In genomic region chr3:89521503-89521854, GRCm38 (mm10) we compare ENCODE assay signal across 10 mouse cellular contexts. TPM values are rescaled to one million over a fixed set of nuclear protein-coding genes. Genes with fewer than 3 reads are reported as not detected.
A peak's percentile ranks its signal among the peaks of the same experiment; 100 is the strongest.
DNase-seq lines count a peak whose midpoint lies in the region; ATAC-seq and TF ChIP-seq lines count a peak whose summit lies in the region.
"Had no signal": no experiment of that assay in that cellular context is flagged by ENCODE, and none has a peak within 500 bp of the region (broad histone marks: within the 10 kb centered on the region; RNA-seq: fewer than 3 reads in every experiment).

No protein-coding gene starts in this region.

- ATAC-seq in kidney, embryonic 15.5 days (replicated peaks; ENCODE audit: low FRiP score) = no peak
- ATAC-seq in embryonic facial prominence, embryonic 13.5 days (ENCODE audit: insufficient number of reproducible peaks, insufficient read depth, low FRiP score, low TSS enrichment, low read depth) = no peak
- no peak for ATAC-seq in hindbrain, postnatal 0 days
- no peak for ATAC-seq in neural tube, embryonic 13.5 days (ENCODE audit: low read depth)
- ATAC-seq in inflammation-experienced regulatory T-cells, adult 6 months = no peak

- peak overlapping the region; percentile 46 for H3K4me3 ChIP-seq in kidney, embryonic 15.5 days (replicated peaks)
- peak overlapping the region; percentile 45 for H3K4me3 ChIP-seq in embryonic facial prominence, embryonic 13.5 days
- peak overlapping the region; percentile 57 for H3K4me3 ChIP-seq in hindbrain, postnatal 0 days (ENCODE audit: low read length)
- peak overlapping the region; percentile 44 for H3K4me3 ChIP-seq in neural tube, embryonic 13.5 days

- H3K9me3 ChIP-seq in kidney, embryonic 15.5 days (replicated peaks) = peaks cover 2% of the 10 kb centered on the region
- H3K9me3 ChIP-seq in embryonic facial prominence, embryonic 13.5 days = peaks cover 3% of the 10 kb centered on the region; the same call in 1 of the 2 replicates
- 0 out of 2 replicates have a peak, but pooled peaks cover 2% of the 10 kb centered on the region for H3K9me3 ChIP-seq in hindbrain, postnatal 0 days (ENCODE audit: low read length)
- peaks cover 6% of the 10 kb centered on the region; the same call in 1 of the 2 replicates for H3K9me3 ChIP-seq in neural tube, embryonic 13.5 days

- H3K27me3 ChIP-seq in kidney, embryonic 15.5 days = peaks cover 34% of the 10 kb centered on the region
- H3K27me3 ChIP-seq in embryonic facial prominence, embryonic 13.5 days = peaks cover 43% of the 10 kb centered on the region
- no peaks in the 10 kb centered on the region for H3K27me3 ChIP-seq in hindbrain, postnatal 0 days (ENCODE audit: insufficient read depth, low read length)
- peaks cover 38% of the 10 kb centered on the region for H3K27me3 ChIP-seq in neural tube, embryonic 13.5 days

- H3K36me3 ChIP-seq in kidney, embryonic 15.5 days = no peaks in the 10 kb centered on the region
- H3K36me3 ChIP-seq in embryonic facial prominence, embryonic 13.5 days = no peaks in the 10 kb centered on the region
- no peaks in the 10 kb centered on the region for H3K36me3 ChIP-seq in hindbrain, postnatal 0 days (ENCODE audit: insufficient read depth, low read length)
- H3K36me3 ChIP-seq in neural tube, embryonic 13.5 days = no peaks in the 10 kb centered on the region
- H3K36me3 ChIP-seq: liver, embryonic 13.5 days had no signal

- no peak for DNase-seq in kidney, adult 11 months
- DNase-seq in hindbrain, postnatal 0 days (ENCODE audit: low spot score) = peak; percentile 30
- no peak for DNase-seq in right cerebral cortex, postnatal 10 days (ENCODE audit: low spot score in 2 of 2)
- DNase-seq in cerebellum, adult 11 months = no peak
- DNase-seq: liver, embryonic 13.5 days; thymus, postnatal 14 days had no signal

- peak overlapping the region; percentile 78 for H3K4me2 ChIP-seq in kidney, embryonic 15.5 days
- H3K4me2 ChIP-seq in embryonic facial prominence, embryonic 13.5 days = peak overlapping the region; percentile 91
- H3K4me2 ChIP-seq in hindbrain, postnatal 0 days (ENCODE audit: low read depth, low read length) = peak overlapping the region; percentile 74
- peak overlapping the region; percentile 75 for H3K4me2 ChIP-seq in neural tube, embryonic 13.5 days

- TF ChIP-seq CTCF in hindbrain, postnatal 0 days (IDR thresholded peaks at IDR 0.05; ENCODE audit: low read depth) = no peak

- peak overlapping the region; percentile 21; the same call in 1 of the 2 replicates for H3K9ac ChIP-seq in kidney, embryonic 15.5 days
- peak overlapping the region; percentile 37; the same call in 1 of the 2 replicates for H3K9ac ChIP-seq in embryonic facial prominence, embryonic 13.5 days
- H3K9ac ChIP-seq in hindbrain, postnatal 0 days (replicated peaks; ENCODE audit: low read length) = peak overlapping the region; percentile 59
- H3K9ac ChIP-seq in neural tube, embryonic 13.5 days = peak overlapping the region; percentile 73
- H3K9ac ChIP-seq: liver, embryonic 13.5 days had no signal

- WGBS in kidney, embryonic 15.5 days = 1% methylated on average over 7 of the region's 7 CpGs
- WGBS in embryonic facial prominence, embryonic 13.5 days = 9% methylated on average over 7 of the region's 7 CpGs
- 3% methylated on average over 7 of the region's 7 CpGs for WGBS in hindbrain, postnatal 0 days
- WGBS in neural tube, embryonic 13.5 days = 7% methylated on average over 7 of the region's 7 CpGs

- no peak overlapping the region for H3K27ac ChIP-seq in kidney, embryonic 15.5 days
- H3K27ac ChIP-seq in embryonic facial prominence, embryonic 13.5 days = no peak overlapping the region
- H3K27ac ChIP-seq in hindbrain, postnatal 0 days = peak overlapping the region; percentile 60; the same call in 1 of the 2 replicates
- H3K27ac ChIP-seq in neural tube, embryonic 13.5 days (replicated peaks) = no peak overlapping the region
- H3K27ac ChIP-seq: liver, embryonic 13.5 days had no signal

- peaks cover 46% of the 10 kb centered on the region for H3K4me1 ChIP-seq in kidney, embryonic 15.5 days
- H3K4me1 ChIP-seq in embryonic facial prominence, embryonic 13.5 days = peaks cover 44% of the 10 kb centered on the region
- peaks cover 15% of the 10 kb centered on the region for H3K4me1 ChIP-seq in hindbrain, postnatal 0 days (ENCODE audit: insufficient read depth, low read length)
- H3K4me1 ChIP-seq in neural tube, embryonic 13.5 days (replicated peaks) = peaks cover 66% of the 10 kb centered on the region

RNA-seq across cellular contexts. Expression of gene Kcnn3, which starts 1.5 kb away (rescaled TPM):
- polyA plus RNA-seq in kidney, embryonic 15.5 days (2015; fragmentation: Nextera tagmentation; extraction: Ambion mirVana) = 2.1 and 3.0 TPM in 2 replicates
- 1.5 and 1.7 TPM in 2 replicates for polyA plus RNA-seq in embryonic facial prominence, embryonic 13.5 days (2015; fragmentation: Nextera tagmentation; extraction: Ambion mirVana)
- total RNA-seq in hindbrain, postnatal 0 days (2014; rRNA removed) = 20.8 and 27.3 TPM in 2 replicates
- polyA plus RNA-seq in hindbrain, postnatal 0 days (2015; fragmentation: Nextera tagmentation; extraction: Ambion mirVana) = 7.2 and 7.4 TPM in 2 replicates
- 4.8 and 5.5 TPM in 2 replicates for polyA plus RNA-seq in neural tube, embryonic 13.5 days (2015; fragmentation: Nextera tagmentation; extraction: Ambion mirVana)
- not detected for polyA plus RNA-seq in inflammation-experienced regulatory T-cells, adult 6 months (2017; shearing (Covaris generic))

Comparison
In these comparisons a context has a peak if more than half of its experiments do, and no peak if none do; other contexts are left out.
1. H3K9ac ChIP-seq: peak in every context shown above with its lines; median percentile 73 in neural tube, embryonic 13.5 days; 59 in hindbrain, postnatal 0 days; 37 in embryonic facial prominence, embryonic 13.5 days; 21 in kidney, embryonic 15.5 days.